Mouse (Mus musculus) ES-Bruce4 (cell line): Measurements from ENCODE around the gene Tbc1d30.

Experiments
- EP300 ChIP-seq: IDR thresholded peaks from 2 replicates; pipeline ENCODE4 v1.6.1; 2011; ENCODE audit warnings: low read depth, low read length; ENCODE audit not compliant: insufficient read depth
- POLR2A ChIP-seq: IDR thresholded peaks from one replicate; pipeline ENCODE4 v1.8.1; 2011; ENCODE audit warnings: low read length; ENCODE audit not compliant: insufficient read depth

DNA sequence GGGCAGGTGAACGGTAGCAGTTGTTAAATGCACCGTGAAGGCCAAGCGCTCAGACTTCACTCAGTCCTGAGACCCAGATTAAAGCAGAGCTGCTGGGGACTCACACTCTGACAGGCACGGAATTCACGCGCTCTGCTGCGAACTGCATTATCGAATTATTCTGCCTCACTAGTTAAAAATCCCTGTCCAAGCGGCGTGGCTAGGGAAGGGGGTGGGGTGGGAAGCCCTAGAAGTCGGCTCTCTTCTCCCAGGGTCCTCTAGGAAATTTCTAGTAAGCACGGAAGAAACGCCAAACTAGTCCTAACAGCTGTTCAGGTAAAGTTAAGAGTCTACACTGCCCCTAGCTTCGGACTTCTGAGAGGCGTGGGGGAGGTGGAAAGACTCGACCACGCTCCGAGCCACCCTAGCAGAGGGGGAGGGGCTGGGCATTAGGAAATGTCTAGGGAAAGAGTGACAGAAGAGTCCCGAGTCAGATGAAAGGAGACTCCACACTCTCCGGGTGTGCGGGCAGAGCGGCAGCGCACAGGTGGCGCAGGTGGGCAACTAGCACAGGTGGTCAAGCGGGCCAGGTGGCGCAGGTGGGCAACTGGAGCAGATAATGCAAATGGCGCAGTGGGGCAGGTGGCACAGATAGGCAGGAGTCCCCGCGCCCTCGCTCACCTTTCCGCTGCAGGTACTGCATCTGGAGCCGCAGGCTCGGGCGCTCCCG lies 567 bp downstream of the Tbc1d30 start:
- no peak for TF ChIP-seq EP300
- no peak for TF ChIP-seq POLR2A
